In genomic region chr13:13612882-13613281, GRCm38 (mm10) we compare ENCODE assay signal across 9 mouse cellular contexts. TPM values are rescaled to one million over a fixed set of nuclear protein-coding genes. Genes with fewer than 3 reads are reported as not detected.
DNase-seq lines count a peak whose midpoint lies in the region; ATAC-seq and TF ChIP-seq lines count a peak whose summit lies in the region.
"Had no signal": no experiment of that assay in that cellular context is flagged by ENCODE, and none has a peak within 500 bp of the region (broad histone marks: within the 10 kb centered on the region; RNA-seq: fewer than 3 reads in every experiment).

No protein-coding gene starts in this region.

- TF ChIP-seq CTCF in E14TG2a.4 (conservative IDR thresholded peaks at IDR 0.05; ENCODE audit: low read length): peak; percentile 32
- TF ChIP-seq CTCF in left cerebral cortex, adult 2 months (IDR thresholded peaks at IDR 0.05): peak; percentile 71
- peak; percentile 78 for TF ChIP-seq CTCF in stomach, postnatal 0 days (IDR thresholded peaks at IDR 0.05; ENCODE audit: low read depth)

- no peak overlapping the region for H3K27ac ChIP-seq in heart, embryonic 15.5 days
- H3K27ac ChIP-seq in left cerebral cortex, adult 2 months: no peak overlapping the region
- H3K27ac ChIP-seq in stomach, postnatal 0 days (replicated peaks): no peak overlapping the region
- no peak overlapping the region for H3K27ac ChIP-seq in midbrain, embryonic 15.5 days
- H3K27ac ChIP-seq: midbrain, embryonic 12.5 days had no signal

- H3K4me3 ChIP-seq in E14TG2a.4 (replicated peaks; ENCODE audit: low read length): no peak overlapping the region
- H3K4me3 ChIP-seq in heart, embryonic 15.5 days: no peak overlapping the region
- H3K4me3 ChIP-seq in left cerebral cortex, adult 2 months: no peak overlapping the region
- H3K4me3 ChIP-seq in stomach, postnatal 0 days (ENCODE audit: low read depth, low read length): no peak overlapping the region
- H3K4me3 ChIP-seq in midbrain, embryonic 15.5 days: no peak overlapping the region
- H3K4me3 ChIP-seq: midbrain, embryonic 12.5 days had no signal

- TF ChIP-seq EP300 in stomach, postnatal 0 days (optimal IDR thresholded peaks at IDR 0.05): no peak

- H3K36me3 ChIP-seq in E14TG2a.4 (ENCODE audit: insufficient read depth, low read length): no peaks in the 10 kb centered on the region
- peaks cover 12% of the 10 kb centered on the region; the same call in 1 of the 2 replicates for H3K36me3 ChIP-seq in heart, embryonic 15.5 days
- H3K36me3 ChIP-seq in stomach, postnatal 0 days (ENCODE audit: control insufficient read depth, insufficient read depth, low read length): no peaks in the 10 kb centered on the region
- peaks cover 4% of the 10 kb centered on the region; the same call in 1 of the 2 replicates for H3K36me3 ChIP-seq in midbrain, embryonic 15.5 days (replicated peaks)
- H3K36me3 ChIP-seq: midbrain, embryonic 12.5 days had no signal

- H3K4me2 ChIP-seq in heart, embryonic 15.5 days: no peak overlapping the region
- no peak overlapping the region for H3K4me2 ChIP-seq in stomach, postnatal 0 days (replicated peaks; ENCODE audit: low read depth)
- no peak overlapping the region for H3K4me2 ChIP-seq in midbrain, embryonic 15.5 days
- H3K4me2 ChIP-seq: midbrain, embryonic 12.5 days had no signal

- DNase-seq in kidney, adult 18-20 months: peak; percentile 21
- DNase-seq in kidney, adult 11 months: no peak
- DNase-seq in brain, adult 2 months (ENCODE audit: low read depth, low spot score): peak; percentile 87
- peak in 1 of 2 experiments; percentile 26 for DNase-seq in left cerebral cortex, adult 2 months (ENCODE audit: extremely low spot score in 1 of 2, low spot score in 2 of 2)
- DNase-seq in stomach, postnatal 0 days (ENCODE audit: low spot score): peak; percentile 23

- 0 out of 2 replicates have a peak, but pooled peaks have one; percentile 53 for ATAC-seq in heart, embryonic 15.5 days (replicated peaks; ENCODE audit: insufficient number of reproducible peaks, insufficient read depth, low FRiP score, low read depth)
- 0 out of 2 replicates have a peak, but pooled peaks have one; percentile 57 for ATAC-seq in stomach, postnatal 0 days (ENCODE audit: low FRiP score, low TSS enrichment)
- ATAC-seq in midbrain, embryonic 15.5 days (replicated peaks): no peak

- H3K27me3 ChIP-seq in E14TG2a.4 (ENCODE audit: insufficient read depth, low read length): no peaks in the 10 kb centered on the region
- H3K27me3 ChIP-seq in heart, embryonic 15.5 days: no peaks in the 10 kb centered on the region
- no peaks in the 10 kb centered on the region for H3K27me3 ChIP-seq in stomach, postnatal 0 days (ENCODE audit: control insufficient read depth, insufficient read depth, low read length)
- no peaks in the 10 kb centered on the region for H3K27me3 ChIP-seq in midbrain, embryonic 15.5 days (replicated peaks)
- H3K27me3 ChIP-seq: midbrain, embryonic 12.5 days had no signal

- 86% methylated on average over 1 of the region's 1 CpGs for WGBS in heart, embryonic 15.5 days
- 74% methylated on average over 1 of the region's 1 CpGs for WGBS in stomach, postnatal 0 days
- 83% methylated on average over 1 of the region's 1 CpGs for WGBS in midbrain, embryonic 15.5 days

- no peaks in the 10 kb centered on the region for H3K9me3 ChIP-seq in E14TG2a.4 (ENCODE audit: low read length)
- H3K9me3 ChIP-seq in heart, embryonic 15.5 days (replicated peaks): no peaks in the 10 kb centered on the region
- H3K9me3 ChIP-seq in stomach, postnatal 0 days (ENCODE audit: control insufficient read depth, low read length): no peaks in the 10 kb centered on the region
- H3K9me3 ChIP-seq in midbrain, embryonic 15.5 days: no peaks in the 10 kb centered on the region
- H3K9me3 ChIP-seq: midbrain, embryonic 12.5 days had no signal

- intact Hi-C loops in left cerebral cortex, adult 2 months (cut with DNase I): loop anchor here (1.0 kb wide), 2 partner anchors 68 to 96 kb away; no protein-coding TSS in a partner anchor

- peaks cover 8% of the 10 kb centered on the region for H3K4me1 ChIP-seq in E14TG2a.4 (replicated peaks; ENCODE audit: low read depth, low read length)
- H3K4me1 ChIP-seq in heart, embryonic 15.5 days (replicated peaks): no peaks in the 10 kb centered on the region
- H3K4me1 ChIP-seq in stomach, postnatal 0 days (replicated peaks; ENCODE audit: control insufficient read depth, insufficient read depth): no peaks in the 10 kb centered on the region
- no peaks in the 10 kb centered on the region for H3K4me1 ChIP-seq in midbrain, embryonic 15.5 days
- H3K4me1 ChIP-seq: midbrain, embryonic 12.5 days had no signal

- no peak overlapping the region for H3K9ac ChIP-seq in heart, embryonic 15.5 days
- no peak overlapping the region for H3K9ac ChIP-seq in stomach, postnatal 0 days (ENCODE audit: low read length)
- no peak overlapping the region for H3K9ac ChIP-seq in midbrain, embryonic 15.5 days
- H3K9ac ChIP-seq: midbrain, embryonic 12.5 days had no signal

RNA-seq across cellular contexts. Expression of gene Lyst, which starts 22.7 kb away (rescaled TPM):
- 2.7 and 2.9 TPM in 2 replicates for polyA plus RNA-seq in heart, embryonic 15.5 days (2015; fragmentation: Nextera tagmentation; extraction: Ambion mirVana)
- 10 to 100 TPM; 63.2 to 64.6 TPM for total RNA-seq in left cerebral cortex, adult 2 months (2021)
- polyA plus RNA-seq in stomach, postnatal 0 days (2015; fragmentation: Nextera tagmentation; extraction: Ambion mirVana): 2.0 and 2.6 TPM in 2 replicates
- 5.1 and 5.6 TPM in 2 replicates for polyA plus RNA-seq in midbrain, embryonic 15.5 days (2015; fragmentation: Nextera tagmentation; extraction: Ambion mirVana)
